Mouse (Mus musculus) left cerebral cortex, adult 11 months (tissue): Measurements from ENCODE around the gene Arvcf.

ENCODE experiments used
- DNase-seq: peaks from one replicate; pipeline ENCODE4 v3.0.0; 2022; ENCODE audit warnings: low spot score

Arvcf gene

GRCm38 (mm10) chr16:18430641-18431212, 82.7 kb downstream of the Arvcf start:
- DNase-seq: no peak

GRCm38 (mm10) chr16:18433341-18433920, 85.4 kb downstream of the Arvcf start:
- DNase-seq: no peak

GRCm38 (mm10) chr16:18436128-18436527, 88.1 kb downstream of the Arvcf start:
- no peak for DNase-seq

DNA sequence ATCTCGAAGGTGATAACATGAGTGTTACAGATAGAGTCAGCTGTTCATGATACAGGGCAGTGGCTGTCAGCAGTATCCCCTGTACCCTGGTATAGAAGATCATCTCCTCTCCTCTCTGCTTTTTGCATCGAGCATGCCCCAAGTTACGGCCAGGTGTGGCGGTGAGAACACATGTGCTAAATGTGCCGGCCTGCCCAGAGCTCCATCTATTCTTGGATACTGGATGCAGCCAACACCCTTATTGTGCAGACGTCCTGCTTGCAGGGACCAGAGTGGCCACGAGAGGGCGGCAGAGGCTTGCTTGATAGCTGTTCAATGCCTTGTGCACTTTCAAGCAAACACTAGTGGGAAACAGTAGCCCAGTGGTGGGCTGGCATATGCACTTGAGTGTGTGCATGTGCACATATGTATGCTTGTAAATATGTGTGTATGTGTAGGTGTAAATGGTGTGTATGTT, 95.4 kb downstream of the Arvcf start:
- DNase-seq: peak; percentile 93

- no peak for DNase-seq
Measured at GRCm38 (mm10) chr16:18447243-18447642, 99.3 kb downstream of the Arvcf start.

DNA sequence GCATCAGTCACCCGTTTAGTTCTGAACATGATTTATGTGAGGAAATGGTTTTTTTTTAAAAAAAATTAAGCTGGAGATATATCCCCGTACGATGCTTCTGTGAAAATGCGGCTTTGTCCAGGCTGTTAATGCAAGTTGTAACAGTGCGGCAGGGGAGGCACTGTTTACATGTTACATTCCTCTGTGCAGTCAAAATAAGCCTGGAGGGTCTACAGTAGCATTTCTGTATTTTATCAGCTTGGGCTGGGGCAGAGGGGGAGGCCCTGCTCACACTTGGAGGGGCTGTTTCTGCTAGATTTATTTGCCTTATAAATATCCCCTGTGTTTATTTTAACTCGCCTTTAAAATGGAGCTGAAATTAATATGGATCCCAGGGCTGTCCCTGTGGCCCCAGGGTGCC, 100.1 kb downstream of the Arvcf start:
- no peak for DNase-seq

- no peak for DNase-seq
Measured at GRCm38 (mm10) chr16:18449005-18449404, 101.0 kb downstream of the Arvcf start.

DNA sequence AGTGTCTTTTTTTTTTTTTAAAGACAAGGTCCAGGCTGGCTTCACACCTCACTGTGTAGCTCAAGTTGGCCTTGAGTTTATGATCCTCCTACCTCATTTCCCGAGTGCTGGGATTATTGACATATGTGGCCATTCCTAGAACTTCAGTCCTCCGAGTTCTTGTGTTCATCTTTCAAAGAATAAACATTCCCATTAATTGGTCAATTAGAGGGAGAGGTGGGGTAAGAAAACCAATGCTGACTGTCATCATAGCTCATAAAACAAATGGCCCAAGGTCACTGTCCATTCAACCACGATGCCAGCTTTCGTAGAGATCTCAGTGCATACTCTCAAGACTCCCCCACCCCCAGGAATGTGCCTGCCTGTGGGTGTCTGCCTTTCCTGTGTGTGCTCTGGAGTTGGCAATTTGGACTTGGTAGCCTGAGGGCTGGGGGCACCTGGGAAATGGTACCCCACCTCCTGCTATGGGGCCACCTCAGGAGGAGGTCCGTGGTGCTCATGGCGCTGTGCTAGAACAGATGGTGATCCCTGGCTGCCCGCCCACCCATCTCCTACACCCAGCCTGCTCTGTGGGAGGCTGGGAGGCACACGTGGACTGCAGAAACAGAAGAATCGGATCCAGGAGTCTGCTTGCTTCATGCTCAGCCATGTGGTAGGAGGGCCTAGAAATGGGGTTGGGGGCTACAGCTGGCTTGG, 103.7 kb downstream of the Arvcf start:
- peak; percentile 38 for DNase-seq

- DNase-seq: peak; percentile 12
Measured at GRCm38 (mm10) chr16:18452361-18452862, 104.4 kb downstream of the Arvcf start.

- no peak for DNase-seq
Measured at GRCm38 (mm10) chr16:18453846-18454245, 105.9 kb downstream of the Arvcf start.

DNA sequence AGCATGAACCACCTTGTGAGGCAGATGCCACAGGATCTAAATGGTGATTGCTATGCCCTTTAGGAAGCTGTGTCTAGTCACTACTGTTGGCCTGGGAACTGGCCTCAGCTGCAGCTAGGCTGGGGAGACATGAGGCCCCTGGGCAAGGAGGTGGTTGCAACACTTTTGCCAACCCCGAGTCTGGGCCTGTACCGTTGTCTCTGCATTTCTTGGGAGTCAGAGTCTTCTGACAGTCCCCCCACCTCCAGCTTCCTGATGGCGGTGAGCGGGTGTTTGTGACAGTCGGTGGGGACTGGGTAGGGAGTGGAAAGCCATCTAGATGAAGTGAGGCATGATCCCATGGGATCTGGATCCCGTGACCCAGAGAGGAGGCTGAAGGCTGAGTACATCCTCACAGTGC, 107.4 kb downstream of the Arvcf start:
- no peak for DNase-seq
